Mouse (Mus musculus): ENCODE data around the gene Cbx4.
A peak's percentile ranks its signal among the peaks of the same experiment; 100 is the strongest.

Gene Cbx4

GRCm38 (mm10) chr11:119058041-119058995 is 27.7 kb downstream of the Cbx4 start:
- peak; percentile 25 for DNase-seq (ENCODE audit: low read depth, low spot score)

GRCm38 (mm10) chr11:119057291-119057690 is 28.7 kb downstream of the Cbx4 start:
- DNase-seq (ENCODE audit: low read depth, low spot score): peak; percentile 32

- DNase-seq (ENCODE audit: low read depth, low spot score): peak; percentile 67
These were observed 29.5 kb downstream of the Cbx4 start for GRCm38 (mm10) chr11:119056301-119057211.

- DNase-seq (ENCODE audit: low read depth, low spot score): peak; percentile 42
These were observed 30.4 kb downstream of the Cbx4 start for GRCm38 (mm10) chr11:119055571-119056131.

GRCm38 (mm10) chr11:119054351-119055345 is 31.4 kb downstream of the Cbx4 start:
- peak; percentile 60 for DNase-seq (ENCODE audit: low read depth, low spot score)

- peak; percentile 76 for DNase-seq (ENCODE audit: low read depth, low spot score)
These were observed 32.2 kb downstream of the Cbx4 start for GRCm38 (mm10) chr11:119053738-119054350.

GRCm38 (mm10) chr11:119053257-119053670 is 32.8 kb downstream of the Cbx4 start:
- DNase-seq (ENCODE audit: low read depth, low spot score): peak; percentile 95

GRCm38 (mm10) chr11:119052661-119053256 is 33.3 kb downstream of the Cbx4 start:
- DNase-seq (ENCODE audit: low read depth, low spot score): peak; percentile 44

- peak; percentile 78 for DNase-seq (ENCODE audit: low read depth, low spot score)
These were observed 33.9 kb downstream of the Cbx4 start for GRCm38 (mm10) chr11:119051927-119052660.

GRCm38 (mm10) chr11:119051426-119051825 is 34.6 kb downstream of the Cbx4 start:
- DNase-seq (ENCODE audit: low read depth, low spot score): no peak

- peak; percentile 71 for DNase-seq (ENCODE audit: low read depth, low spot score)
These were observed 35.7 kb downstream of the Cbx4 start for GRCm38 (mm10) chr11:119050361-119050760.

GRCm38 (mm10) chr11:119048133-119048510 is 37.9 kb downstream of the Cbx4 start:
- peak; percentile 39 for DNase-seq (ENCODE audit: low read depth, low spot score)

- DNase-seq (ENCODE audit: low read depth, low spot score): peak; percentile 64
These were observed 38.5 kb downstream of the Cbx4 start for GRCm38 (mm10) chr11:119047261-119048132.

- no peak for DNase-seq (ENCODE audit: low read depth, low spot score)
These were observed 39.3 kb downstream of the Cbx4 start for GRCm38 (mm10) chr11:119046601-119047245.

GRCm38 (mm10) chr11:119044551-119045337 is 41.3 kb downstream of the Cbx4 start:
- DNase-seq (ENCODE audit: low read depth, low spot score): no peak

- DNase-seq (ENCODE audit: low read depth, low spot score): no peak
These were observed 42.1 kb downstream of the Cbx4 start for GRCm38 (mm10) chr11:119043761-119044550.
